Mouse (Mus musculus) thymus, postnatal 4 days (tissue): ENCODE results near the gene Anxa7.

Experiments
- DNase-seq: peaks from one replicate; pipeline ENCODE4 v3.0.0; 2021

The Anxa7 gene

GRCm38 (mm10) chr14:20431726-20432125 is 48.2 kb downstream of the Anxa7 start:
- DNase-seq, result no peak

- no peak for DNase-seq
These were observed 50.1 kb downstream of the Anxa7 start for GRCm38 (mm10) chr14:20429833-20430232.

- no peak for DNase-seq
These were observed 51.3 kb downstream of the Anxa7 start for GRCm38 (mm10) chr14:20428593-20428992.

GRCm38 (mm10) chr14:20423046-20423445 is 56.9 kb downstream of the Anxa7 start:
- no peak for DNase-seq

- DNase-seq, result no peak
These were observed 57.7 kb downstream of the Anxa7 start for GRCm38 (mm10) chr14:20422257-20422656.
